Comparison of ENCODE assay signal across 8 mouse cellular contexts in the genomic region with DNA sequence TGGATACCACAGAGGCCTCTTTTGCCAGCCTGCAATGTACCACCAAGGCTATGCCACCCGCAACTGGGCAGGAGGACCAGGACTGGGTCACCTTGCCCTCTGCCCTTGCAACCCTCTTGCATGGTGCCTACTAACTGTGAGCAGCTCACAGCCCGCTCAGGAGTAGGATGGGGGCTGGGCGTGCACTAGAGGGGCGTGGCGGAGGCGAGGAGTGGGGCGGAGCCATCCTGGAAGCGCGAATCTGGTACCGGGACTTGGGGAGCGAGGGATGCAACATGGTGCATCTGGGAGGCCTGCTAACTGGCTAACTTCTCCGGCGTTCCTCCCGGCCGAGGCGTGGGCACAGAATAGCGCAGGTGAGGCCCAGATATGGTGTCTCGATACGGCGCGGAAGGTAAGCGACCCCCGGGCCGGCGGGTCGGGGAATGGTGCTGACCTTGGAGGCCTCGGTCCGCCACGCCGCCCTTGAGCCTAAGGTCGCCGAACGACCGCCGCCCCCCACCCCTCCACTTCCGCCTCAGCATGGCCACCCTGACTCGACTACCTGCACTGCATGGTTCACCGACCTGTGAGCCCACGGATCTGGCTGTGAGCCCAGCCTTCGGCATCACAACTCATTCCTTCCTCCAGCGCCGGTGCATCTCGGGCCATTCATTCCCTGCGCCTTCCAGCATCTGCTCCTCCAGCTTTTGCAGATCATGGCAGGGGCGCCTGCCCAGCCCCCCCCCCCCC. TPM values are rescaled to one million over a fixed set of nuclear protein-coding genes. Genes with fewer than 3 reads are reported as not detected.
DNase-seq lines count a peak whose midpoint lies in the region; ATAC-seq and TF ChIP-seq lines count a peak whose summit lies in the region.

No protein-coding gene starts in this region.

- DNase-seq in brain, embryonic 14.5 days (ENCODE audit: low read depth): peak; percentile 88
- DNase-seq in heart, postnatal 14 days: peak; percentile 46 to 59
- DNase-seq in layer of hippocampus, adult 11-12 months (ENCODE audit: low spot score): peak; percentile 55
- peak; percentile 86 for DNase-seq in testis, postnatal 10 days (ENCODE audit: low spot score)

- WGBS in liver, embryonic 16.5 days (ENCODE audit: insufficient replicate concordance): 1% methylated on average over 37 of the region's 45 CpGs
- under 1% methylated on average over 44 of the region's 45 CpGs for WGBS in neural tube, embryonic 14.5 days

- TF ChIP-seq POLR2A in brain, embryonic 14.5 days (IDR thresholded peaks at IDR 0.05; ENCODE audit: borderline replicate concordance, extremely low read depth, insufficient read depth, insufficient read length, poor library complexity, severe bottlenecking): peak; percentile 16; the same call in 1 of the 2 replicates

- H3K4me1 ChIP-seq in liver, embryonic 16.5 days (ENCODE audit: control insufficient read depth, low read depth, low read length): no peaks in the 10 kb centered on the region; the same call in 1 of the 2 replicates
- 0 out of 2 replicates have a peak, but pooled peaks cover 4% of the 10 kb centered on the region for H3K4me1 ChIP-seq in neural tube, embryonic 14.5 days (ENCODE audit: control insufficient read depth, insufficient read depth, low read length)

- peak overlapping the region; percentile 75 for H3K4me2 ChIP-seq in liver, embryonic 16.5 days (ENCODE audit: low read depth, low read length)
- peak overlapping the region; percentile 89 for H3K4me2 ChIP-seq in neural tube, embryonic 14.5 days (ENCODE audit: low read depth, low read length)

- H3K36me3 ChIP-seq in liver, embryonic 16.5 days (ENCODE audit: control insufficient read depth, insufficient read depth): no peaks in the 10 kb centered on the region
- H3K36me3 ChIP-seq in neural tube, embryonic 14.5 days (ENCODE audit: control insufficient read depth, insufficient read depth, low read length): no peaks in the 10 kb centered on the region

- peak; percentile 91 for ATAC-seq in CD4-positive, CD25-positive, alpha-beta regulatory T cell, adult 4 months
- ATAC-seq in erythroid progenitor cell, adult 5-6 weeks (replicated peaks; ENCODE audit: low FRiP score, poor library complexity, severe bottlenecking): peak; percentile 67
- peak; percentile 70 for ATAC-seq in liver, embryonic 16.5 days (ENCODE audit: low read depth)
- peak; percentile 99 for ATAC-seq in neural tube, embryonic 14.5 days (ENCODE audit: low read depth)

- H3K27ac ChIP-seq in liver, embryonic 16.5 days (ENCODE audit: low read length): no peak overlapping the region
- H3K27ac ChIP-seq in neural tube, embryonic 14.5 days (ENCODE audit: low read depth, low read length): no peak overlapping the region

- no peak for TF ChIP-seq CTCF in brain, embryonic 14.5 days (IDR thresholded peaks at IDR 0.05; ENCODE audit: borderline replicate concordance, extremely low read depth, insufficient read depth, insufficient read length)

- H3K9me3 ChIP-seq in liver, embryonic 16.5 days (replicated peaks; ENCODE audit: control insufficient read depth, low read length): no peaks in the 10 kb centered on the region
- no peaks in the 10 kb centered on the region for H3K9me3 ChIP-seq in neural tube, embryonic 14.5 days (ENCODE audit: control insufficient read depth, low read length)

- H3K4me3 ChIP-seq in liver, embryonic 16.5 days (ENCODE audit: low read depth, low read length): peak overlapping the region; percentile 56
- peak overlapping the region; percentile 60 for H3K4me3 ChIP-seq in neural tube, embryonic 14.5 days (ENCODE audit: low read depth, low read length)

- H3K9ac ChIP-seq in liver, embryonic 16.5 days (ENCODE audit: low read depth, low read length): peak overlapping the region; percentile 5; the same call in 1 of the 2 replicates
- peak overlapping the region; percentile 54 for H3K9ac ChIP-seq in neural tube, embryonic 14.5 days (replicated peaks; ENCODE audit: low read depth, low read length)

- no peaks in the 10 kb centered on the region for H3K27me3 ChIP-seq in liver, embryonic 16.5 days (ENCODE audit: control insufficient read depth, insufficient read depth, low read depth, low read length)
- no peaks in the 10 kb centered on the region for H3K27me3 ChIP-seq in neural tube, embryonic 14.5 days (ENCODE audit: control insufficient read depth, insufficient read depth, low read length)

- intact Hi-C loops in heart, postnatal 14 days (cut with DNase I): no loop called here

RNA-seq across cellular contexts. Expression of gene Gdi2, which starts 59.7 kb away (rescaled TPM):
- polyA plus RNA-seq in CD4-positive, CD25-positive, alpha-beta regulatory T cell, adult 4 months (2017; shearing (Covaris generic)): 100 to 1,000 TPM; 666 to 730 TPM
- 260 and 306 TPM in 2 replicates for polyA plus RNA-seq in brain, embryonic 14.5 days (2012; rRNA removed)
- 167 and 189 TPM in 2 replicates for total RNA-seq in erythroid progenitor cell, adult 5-6 weeks (2015; ENCODE audit: low replicate concordance)
- 191 and 192 TPM in 2 replicates for total RNA-seq in erythroid progenitor cell, adult 5-6 weeks (2017; ENCODE audit: low replicate concordance)
- 100 to 1,000 TPM; 249 to 250 TPM for total RNA-seq in heart, postnatal 14 days (2021)
- 150 and 152 TPM in 2 replicates for polyA plus RNA-seq in liver, embryonic 16.5 days (2015; fragmentation: Nextera tagmentation; extraction: Ambion mirVana)
- 434 and 478 TPM in 2 replicates for polyA plus RNA-seq in neural tube, embryonic 14.5 days (2014; fragmentation: Nextera tagmentation; extraction: Ambion mirVana)
